Mouse (Mus musculus): Measurements from ENCODE around the gene Cdyl2. TPM values are rescaled to one million over a fixed set of nuclear protein-coding genes. Genes with fewer than 3 reads are reported as not detected.

The Cdyl2 gene
- polyA plus RNA-seq, 1 experiment from 2014 or later, result 7.3 TPM

DNA sequence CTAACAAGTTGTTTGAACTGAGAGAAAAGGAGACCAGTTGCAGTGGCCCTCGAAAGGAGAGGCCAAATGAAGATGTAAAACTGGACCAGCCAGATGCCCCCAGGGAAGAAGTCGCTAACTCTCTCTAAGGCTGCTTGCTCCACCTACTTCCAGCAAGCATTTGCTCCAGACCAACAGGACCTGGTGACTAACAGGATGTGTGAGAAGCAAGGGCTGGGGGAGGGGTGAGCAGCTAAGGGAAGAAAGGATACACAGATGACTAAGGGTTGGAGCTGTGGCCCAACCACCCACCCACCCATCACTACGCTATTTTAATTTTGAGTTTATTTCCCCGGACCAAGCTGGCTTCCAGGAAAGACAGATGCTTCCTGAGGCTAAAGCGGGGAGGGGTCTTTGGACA lies 2.5 kb upstream of the Cdyl2 start:
- H3K4me3 ChIP-seq (ENCODE audit: low read length), result no peak overlapping the region
- H3K9ac ChIP-seq (ENCODE audit: low read length), result no peak overlapping the region
- H3K27ac ChIP-seq (ENCODE audit: low read length), result no peak overlapping the region
- WGBS, result 54% methylated on average over 5 of the region's 5 CpGs
- H3K27me3 ChIP-seq (ENCODE audit: control insufficient read depth, insufficient read depth, low read depth, low read length), result peaks cover 6% of the 10 kb centered on the region; the same call in 1 of the 2 replicates
- H3K9me3 ChIP-seq (ENCODE audit: control insufficient read depth, low read length), result no peaks in the 10 kb centered on the region
- no peak overlapping the region for H3K4me2 ChIP-seq (ENCODE audit: low read depth, low read length)
- H3K4me1 ChIP-seq (replicated peaks; ENCODE audit: control insufficient read depth, insufficient read depth, low read length), result 0 out of 2 replicates have a peak, but pooled peaks cover 6% of the 10 kb centered on the region
- H3K36me3 ChIP-seq (ENCODE audit: control insufficient read depth, insufficient read depth, low read length), result no peaks in the 10 kb centered on the region
- ATAC-seq (ENCODE audit: low read depth), result no peak

DNA sequence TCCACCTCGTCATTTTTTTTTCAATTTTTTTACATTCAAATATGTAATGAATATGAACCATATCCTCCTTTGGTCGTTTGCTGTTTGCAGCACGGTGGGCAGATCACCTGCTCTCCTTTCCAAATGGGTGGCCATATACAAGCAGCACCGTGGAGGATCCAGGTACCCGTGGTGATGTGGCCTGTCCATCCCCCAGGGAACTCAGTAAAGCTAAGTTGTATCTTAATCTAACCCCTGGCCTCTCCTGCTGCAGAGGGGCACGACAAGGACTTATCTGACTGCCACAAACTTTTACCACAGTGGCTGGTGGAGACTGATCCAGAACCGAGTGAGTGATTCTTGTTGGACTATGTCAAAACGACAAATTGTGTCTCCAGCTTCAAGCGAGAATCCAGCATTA lies 1.4 kb upstream of the Cdyl2 start:
- Histone ChIP-seq H3K36me3 (ENCODE audit: control insufficient read depth, insufficient read depth, low read length) (no peaks in the 10 kb centered on the region), H3K4me3 (ENCODE audit: low read length) (no peak overlapping the region), H3K4me1 (replicated peaks; ENCODE audit: control insufficient read depth, insufficient read depth, low read length) (0 out of 2 replicates have a peak, but pooled peaks cover 6% of the 10 kb centered on the region), H3K4me2 (ENCODE audit: low read depth, low read length) (no peak overlapping the region), H3K27ac (ENCODE audit: low read length) (no peak overlapping the region), H3K27me3 (ENCODE audit: control insufficient read depth, insufficient read depth, low read depth, low read length) (peaks cover 6% of the 10 kb centered on the region; the same call in 1 of the 2 replicates), H3K9ac (ENCODE audit: low read length) (no peak overlapping the region), H3K9me3 (ENCODE audit: control insufficient read depth, low read length) (no peaks in the 10 kb centered on the region)
- 56% methylated on average over 9 of the region's 9 CpGs for WGBS
- ATAC-seq (ENCODE audit: low read depth), result no peak

DNA sequence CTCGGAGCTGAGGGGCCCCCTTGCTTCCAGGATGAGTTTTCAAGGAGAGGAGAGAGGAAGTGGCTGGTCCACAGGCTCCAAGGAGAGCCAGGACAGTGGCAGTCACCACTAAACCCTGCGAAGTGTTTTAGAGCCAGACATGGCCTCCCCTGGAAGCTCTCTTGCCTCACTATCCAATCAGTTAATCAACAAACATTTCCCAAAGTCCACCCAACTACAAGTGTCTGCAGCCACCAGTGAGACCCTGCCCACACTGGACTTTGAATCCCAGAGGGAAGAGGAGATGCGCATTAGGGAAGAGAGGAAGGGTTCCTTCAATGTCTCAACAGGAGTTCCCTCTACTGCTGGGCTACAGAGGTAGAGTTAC lies 840 bp upstream of the Cdyl2 start:
- peak overlapping the region; percentile 89 for H3K9ac ChIP-seq (ENCODE audit: low read length)
- WGBS, result 25% methylated on average over 3 of the region's 3 CpGs
- peak overlapping the region; percentile 88 for H3K4me2 ChIP-seq (ENCODE audit: low read depth, low read length)
- peaks cover 6% of the 10 kb centered on the region; the same call in 1 of the 2 replicates for H3K27me3 ChIP-seq (ENCODE audit: control insufficient read depth, insufficient read depth, low read depth, low read length)
- H3K9me3 ChIP-seq (ENCODE audit: control insufficient read depth, low read length), result 0 out of 2 replicates have a peak, but pooled peaks cover 4% of the 10 kb centered on the region
- H3K4me3 ChIP-seq (ENCODE audit: low read length), result peak overlapping the region; percentile 88
- H3K27ac ChIP-seq (ENCODE audit: low read length), result no peak overlapping the region
- H3K36me3 ChIP-seq (ENCODE audit: control insufficient read depth, insufficient read depth, low read length), result peaks cover 2% of the 10 kb centered on the region; the same call in 1 of the 2 replicates
- ATAC-seq (ENCODE audit: low read depth), result peak; percentile 6; the same call in 1 of the 2 replicates
- H3K4me1 ChIP-seq (replicated peaks; ENCODE audit: control insufficient read depth, insufficient read depth, low read length), result 0 out of 2 replicates have a peak, but pooled peaks cover 6% of the 10 kb centered on the region

DNA sequence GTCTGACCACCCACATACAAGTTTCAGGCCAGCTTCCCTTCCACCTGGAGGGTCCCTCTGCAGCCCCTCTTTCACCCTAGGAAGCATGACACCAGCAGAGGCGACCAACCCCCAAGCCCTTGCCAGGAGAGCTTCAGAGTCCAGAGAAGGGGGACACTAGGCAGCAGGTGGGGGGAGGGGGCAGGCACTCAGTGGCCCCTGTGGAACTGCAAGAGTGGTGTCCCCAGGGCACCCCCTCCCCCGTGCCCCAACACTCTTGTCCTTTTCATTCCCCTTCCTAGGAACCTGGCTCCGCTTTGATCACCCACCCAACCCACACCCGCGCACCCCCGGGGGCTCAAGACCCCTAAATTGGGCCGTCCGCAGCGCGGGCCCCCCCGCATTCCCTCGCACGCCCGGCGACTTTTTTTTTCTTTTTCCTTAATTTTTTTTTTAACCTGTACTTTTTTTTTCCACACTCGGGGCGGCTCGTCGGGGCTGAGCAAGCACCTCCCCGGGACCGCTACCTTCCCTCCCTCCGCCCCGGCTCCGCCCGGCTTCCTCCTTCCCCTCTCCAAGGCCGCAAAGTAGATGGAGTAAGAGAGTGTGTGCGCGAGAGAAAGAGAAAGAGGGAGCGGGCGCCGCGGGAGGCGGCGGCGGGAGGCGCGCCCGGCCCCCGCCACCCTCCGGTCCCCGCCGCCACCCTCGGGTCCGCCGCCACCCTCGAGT lies 661 bp downstream of the Cdyl2 start:
- Histone ChIP-seq H3K27ac (ENCODE audit: low read length) (peak overlapping the region; percentile 83), H3K9ac (ENCODE audit: low read length) (peak overlapping the region; percentile 89), H3K4me3 (ENCODE audit: low read length) (peak overlapping the region; percentile 88), H3K9me3 (ENCODE audit: control insufficient read depth, low read length) (0 out of 2 replicates have a peak, but pooled peaks cover 4% of the 10 kb centered on the region), H3K4me1 (replicated peaks; ENCODE audit: control insufficient read depth, insufficient read depth, low read length) (0 out of 2 replicates have a peak, but pooled peaks cover 6% of the 10 kb centered on the region), H3K36me3 (ENCODE audit: control insufficient read depth, insufficient read depth, low read length) (peaks cover 2% of the 10 kb centered on the region; the same call in 1 of the 2 replicates), H3K27me3 (ENCODE audit: control insufficient read depth, insufficient read depth, low read depth, low read length) (peaks cover 6% of the 10 kb centered on the region; the same call in 1 of the 2 replicates), H3K4me2 (ENCODE audit: low read depth, low read length) (peak overlapping the region; percentile 88)
- ATAC-seq (ENCODE audit: low read depth), result peak; percentile 76
- WGBS, result 1% methylated on average over 29 of the region's 46 CpGs

DNA sequence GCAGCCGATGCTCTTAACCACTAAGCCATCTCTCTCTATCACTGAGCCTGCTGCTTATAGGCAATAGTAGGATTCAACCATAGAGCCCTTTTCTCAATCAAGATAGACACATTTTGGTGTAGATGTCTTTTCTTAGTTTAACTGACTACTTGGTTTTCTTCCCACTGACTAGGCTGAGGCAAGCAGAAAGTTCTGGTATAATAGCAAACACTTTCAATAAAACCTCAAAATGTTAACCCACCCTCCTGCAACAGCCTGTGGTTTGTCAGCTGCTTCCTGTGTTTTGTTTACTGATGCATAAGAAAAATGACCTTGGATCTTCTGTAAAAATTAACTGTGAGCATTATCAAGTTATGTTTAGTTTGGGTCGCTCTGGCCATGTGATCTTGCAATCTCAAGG lies 11.3 kb downstream of the Cdyl2 start:
- Histone ChIP-seq H3K9ac (ENCODE audit: low read length) (no peak overlapping the region), H3K27ac (ENCODE audit: low read length) (no peak overlapping the region), H3K36me3 (ENCODE audit: control insufficient read depth, insufficient read depth, low read length) (no peaks in the 10 kb centered on the region), H3K9me3 (ENCODE audit: control insufficient read depth, low read length) (peaks cover 2% of the 10 kb centered on the region; the same call in 1 of the 2 replicates), H3K27me3 (ENCODE audit: control insufficient read depth, insufficient read depth, low read depth, low read length) (no peaks in the 10 kb centered on the region), H3K4me2 (ENCODE audit: low read depth, low read length) (no peak overlapping the region), H3K4me3 (ENCODE audit: low read length) (no peak overlapping the region), H3K4me1 (replicated peaks; ENCODE audit: control insufficient read depth, insufficient read depth, low read length) (no peaks in the 10 kb centered on the region)
- 72% methylated on average over 2 of the region's 2 CpGs for whole genome bisulfite sequencing
- ATAC-seq (ENCODE audit: low read depth), result no peak

DNA sequence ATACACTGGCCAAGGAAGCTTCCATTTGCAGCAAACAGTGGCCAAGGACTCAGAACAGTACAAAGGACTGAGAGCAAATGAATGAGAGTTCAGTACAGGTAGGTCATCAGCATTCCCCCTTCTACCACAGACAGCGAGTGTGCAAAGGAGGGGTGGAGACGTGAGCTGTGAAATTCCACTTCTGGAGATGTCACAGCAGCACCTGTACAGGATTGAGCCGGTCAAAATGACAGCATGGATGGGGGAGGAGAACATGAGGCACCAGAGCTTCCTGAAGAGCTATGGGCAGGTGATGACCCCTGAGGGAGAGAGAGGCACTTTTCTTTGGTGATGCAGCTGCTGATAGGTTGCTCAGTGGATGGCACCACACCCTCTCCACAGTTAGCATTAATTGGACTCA lies 25.3 kb downstream of the Cdyl2 start:
- no peak overlapping the region for H3K4me2 ChIP-seq (ENCODE audit: low read depth, low read length)
- peaks cover 5% of the 10 kb centered on the region; the same call in 1 of the 2 replicates for H3K9me3 ChIP-seq (ENCODE audit: control insufficient read depth, low read length)
- H3K9ac ChIP-seq (ENCODE audit: low read length), result no peak overlapping the region
- no peak for ATAC-seq (ENCODE audit: low read depth)
- 68% methylated on average over 3 of the region's 3 CpGs for WGBS
- H3K4me1 ChIP-seq (replicated peaks; ENCODE audit: control insufficient read depth, insufficient read depth, low read length), result no peaks in the 10 kb centered on the region
- H3K27me3 ChIP-seq (ENCODE audit: control insufficient read depth, insufficient read depth, low read depth, low read length), result no peaks in the 10 kb centered on the region
- H3K36me3 ChIP-seq (ENCODE audit: control insufficient read depth, insufficient read depth, low read length), result no peaks in the 10 kb centered on the region
- H3K27ac ChIP-seq (ENCODE audit: low read length), result no peak overlapping the region
- H3K4me3 ChIP-seq (ENCODE audit: low read length), result no peak overlapping the region

DNA sequence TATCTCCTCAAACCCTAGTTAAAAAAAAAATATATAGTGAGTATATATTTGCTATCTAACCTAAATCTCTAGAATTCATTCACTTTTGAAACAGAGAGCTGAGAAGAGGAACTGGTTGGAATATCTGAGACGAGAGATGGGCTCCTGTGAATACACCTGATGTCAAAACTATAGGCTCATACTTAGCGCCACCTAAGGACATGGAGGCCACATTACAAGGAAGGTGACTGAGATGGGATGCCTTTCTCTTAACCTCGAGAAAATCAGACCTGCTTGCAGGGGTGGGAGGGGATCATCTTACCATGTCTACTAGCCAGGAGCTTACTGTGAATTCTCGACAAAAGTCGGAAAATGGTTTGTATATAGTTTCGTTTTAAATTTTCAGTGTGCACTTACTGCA lies 30.3 kb downstream of the Cdyl2 start:
- H3K4me2 ChIP-seq (ENCODE audit: low read depth, low read length), result no peak overlapping the region
- no peak overlapping the region for H3K9ac ChIP-seq (ENCODE audit: low read length)
- WGBS, result 77% methylated on average over 6 of the region's 6 CpGs
- H3K36me3 ChIP-seq (ENCODE audit: control insufficient read depth, insufficient read depth, low read length), result no peaks in the 10 kb centered on the region
- H3K4me3 ChIP-seq (ENCODE audit: low read length), result no peak overlapping the region
- ATAC-seq (ENCODE audit: low read depth), result no peak
- H3K27me3 ChIP-seq (ENCODE audit: control insufficient read depth, insufficient read depth, low read depth, low read length), result no peaks in the 10 kb centered on the region
- H3K9me3 ChIP-seq (ENCODE audit: control insufficient read depth, low read length), result no peaks in the 10 kb centered on the region; the same call in none of the 2 replicates
- no peak overlapping the region for H3K27ac ChIP-seq (ENCODE audit: low read length)
- no peaks in the 10 kb centered on the region for H3K4me1 ChIP-seq (replicated peaks; ENCODE audit: control insufficient read depth, insufficient read depth, low read length)

DNA sequence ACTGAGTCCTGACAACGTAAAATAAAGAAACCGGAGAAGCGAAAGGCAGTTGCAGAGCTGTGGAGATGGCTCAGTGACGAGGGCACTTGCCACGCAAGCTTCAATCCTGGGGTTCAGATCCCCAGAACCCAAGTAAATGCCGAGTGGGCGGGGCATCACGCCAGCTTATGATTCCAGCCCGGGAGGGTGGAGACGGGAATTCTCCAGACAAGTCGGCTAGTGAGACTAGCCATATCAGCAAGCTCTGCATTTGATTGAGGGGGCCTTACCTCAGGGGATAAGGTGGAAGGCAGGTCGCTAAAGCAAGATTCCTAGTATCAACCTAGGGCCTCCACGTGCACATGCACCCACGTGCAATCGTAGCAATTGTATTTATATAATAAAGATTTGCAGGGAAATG lies 39.9 kb downstream of the Cdyl2 start:
- H3K27ac ChIP-seq (ENCODE audit: low read length), result no peak overlapping the region
- WGBS, result 71% methylated on average over 15 of the region's 15 CpGs
- H3K4me3 ChIP-seq (ENCODE audit: low read length), result no peak overlapping the region
- no peak overlapping the region for H3K4me2 ChIP-seq (ENCODE audit: low read depth, low read length)
- H3K4me1 ChIP-seq (replicated peaks; ENCODE audit: control insufficient read depth, insufficient read depth, low read length), result no peaks in the 10 kb centered on the region
- no peaks in the 10 kb centered on the region for H3K27me3 ChIP-seq (ENCODE audit: control insufficient read depth, insufficient read depth, low read depth, low read length)
- no peak overlapping the region for H3K9ac ChIP-seq (ENCODE audit: low read length)
- H3K9me3 ChIP-seq (ENCODE audit: control insufficient read depth, low read length), result no peaks in the 10 kb centered on the region
- H3K36me3 ChIP-seq (ENCODE audit: control insufficient read depth, insufficient read depth, low read length), result no peaks in the 10 kb centered on the region
- no peak for ATAC-seq (ENCODE audit: low read depth)

DNA sequence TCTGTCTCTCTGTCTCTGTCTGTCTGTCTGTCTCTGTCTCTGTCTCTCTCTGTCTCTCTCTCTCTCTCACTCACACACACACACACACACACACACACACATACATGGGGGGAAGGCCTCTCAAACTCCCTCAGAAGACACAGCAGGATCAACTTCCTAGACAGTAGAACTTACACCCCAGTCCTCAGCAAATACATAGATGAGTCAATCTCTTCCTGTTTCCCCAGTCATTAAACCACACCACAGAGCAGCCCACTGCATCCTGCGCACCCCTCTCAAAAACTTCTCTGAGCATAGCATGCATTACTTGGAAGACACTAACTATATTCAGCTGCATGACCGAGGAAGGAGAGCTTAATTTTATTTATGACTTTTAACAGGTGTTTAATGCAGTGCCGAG lies 43.0 kb downstream of the Cdyl2 start:
- H3K36me3 ChIP-seq (ENCODE audit: control insufficient read depth, insufficient read depth, low read length), result no peaks in the 10 kb centered on the region
- H3K9ac ChIP-seq (ENCODE audit: low read length), result no peak overlapping the region
- H3K9me3 ChIP-seq (ENCODE audit: control insufficient read depth, low read length), result no peaks in the 10 kb centered on the region
- no peak for ATAC-seq (ENCODE audit: low read depth)
- no peaks in the 10 kb centered on the region for H3K27me3 ChIP-seq (ENCODE audit: control insufficient read depth, insufficient read depth, low read depth, low read length)
- H3K27ac ChIP-seq (ENCODE audit: low read length), result no peak overlapping the region
- H3K4me3 ChIP-seq (ENCODE audit: low read length), result no peak overlapping the region
- H3K4me2 ChIP-seq (ENCODE audit: low read depth, low read length), result no peak overlapping the region
- 87% methylated on average over 3 of the region's 3 CpGs for WGBS
- no peaks in the 10 kb centered on the region for H3K4me1 ChIP-seq (replicated peaks; ENCODE audit: control insufficient read depth, insufficient read depth, low read length)

Measured in lung, embryonic 16.5 days (tissue).